Mouse (Mus musculus): ENCODE measurements around the gene Tac4. TPM values are rescaled to one million over a fixed set of nuclear protein-coding genes. Genes with fewer than 3 reads are reported as not detected.

Gene Tac4
- polyA plus RNA-seq, 1 experiment from 2014 or later = 0.14 TPM

DNA sequence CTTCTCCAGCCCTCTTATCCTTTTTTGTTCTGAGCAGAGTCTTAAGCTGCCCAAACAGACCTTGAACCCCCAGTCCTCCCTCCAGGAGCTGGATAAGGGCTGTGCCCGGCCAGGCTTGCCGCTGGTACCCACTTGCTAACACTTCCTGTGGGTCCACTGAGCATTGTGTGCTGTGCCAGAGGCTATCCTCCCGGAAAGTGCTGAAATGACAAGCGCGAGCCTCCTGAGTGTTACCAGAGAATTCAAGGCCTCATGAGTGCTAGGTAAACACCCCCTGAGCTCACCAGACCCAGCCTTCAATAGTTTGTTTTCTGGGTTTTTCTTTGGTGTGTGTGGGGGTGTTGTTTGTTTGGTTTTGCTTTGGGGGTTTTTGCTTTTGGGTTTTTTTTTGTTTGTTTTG is 33.9 kb upstream of the Tac4 start:
- WGBS = 34% methylated on average over 5 of the region's 5 CpGs
- Histone ChIP-seq H3K9me3 (ENCODE audit: control insufficient read depth, low read length) (no peaks in the 10 kb centered on the region), H3K27ac (ENCODE audit: low read depth) (no peak overlapping the region), H3K4me1 (replicated peaks; ENCODE audit: control insufficient read depth, insufficient read depth, low read length) (peaks cover 18% of the 10 kb centered on the region; the same call in 1 of the 2 replicates), H3K4me2 (ENCODE audit: low read length) (no peak overlapping the region), H3K27me3 (replicated peaks; ENCODE audit: control insufficient read depth, insufficient read depth, low read length) (peaks cover 25% of the 10 kb centered on the region), H3K36me3 (ENCODE audit: control insufficient read depth, insufficient read depth, low read length) (no peaks in the 10 kb centered on the region), H3K4me3 (ENCODE audit: low read depth, low read length) (no peak overlapping the region), H3K9ac (ENCODE audit: low read length) (no peak overlapping the region)
- DNase-seq (ENCODE audit: low spot score) (no peak), ATAC-seq (replicated peaks; ENCODE audit: low FRiP score, low TSS enrichment, low read depth) (no peak)

DNA sequence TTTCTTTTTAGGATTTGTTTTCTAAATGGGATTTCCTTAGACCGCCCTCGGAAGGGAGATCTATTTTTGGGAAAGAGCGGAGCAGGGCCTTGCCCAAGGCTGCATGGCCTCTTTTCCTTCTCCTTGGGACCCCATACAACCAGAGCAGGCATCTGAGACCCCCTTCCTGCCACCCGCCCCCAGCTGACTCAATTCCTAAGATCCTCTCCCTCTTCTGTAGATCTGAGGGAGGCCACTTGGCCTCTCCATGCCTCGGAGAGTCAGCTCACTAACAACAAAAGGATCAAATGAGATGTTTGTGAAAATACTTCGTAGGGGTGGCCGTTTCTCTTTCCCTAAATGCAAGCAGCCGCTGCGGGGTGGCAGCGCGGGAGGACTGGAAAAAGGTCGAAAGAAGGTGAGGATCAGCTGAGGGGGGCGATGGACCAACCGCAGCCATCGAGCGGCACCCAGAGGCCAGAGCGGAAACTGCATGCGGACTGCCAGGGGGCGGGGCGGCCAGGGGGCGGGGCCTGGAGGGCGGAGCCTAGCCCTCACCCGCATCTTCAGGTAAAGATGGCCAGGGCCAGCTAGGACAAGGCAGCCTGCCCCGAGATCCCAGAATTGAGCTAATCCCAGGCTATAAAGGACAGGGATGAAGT is 29.5 kb upstream of the Tac4 start:
- H3K36me3 ChIP-seq (ENCODE audit: control insufficient read depth, insufficient read depth, low read length) = no peaks in the 10 kb centered on the region
- no peak overlapping the region for H3K9ac ChIP-seq (ENCODE audit: low read length)
- no peaks in the 10 kb centered on the region for H3K27me3 ChIP-seq (replicated peaks; ENCODE audit: control insufficient read depth, insufficient read depth, low read length)

DNA sequence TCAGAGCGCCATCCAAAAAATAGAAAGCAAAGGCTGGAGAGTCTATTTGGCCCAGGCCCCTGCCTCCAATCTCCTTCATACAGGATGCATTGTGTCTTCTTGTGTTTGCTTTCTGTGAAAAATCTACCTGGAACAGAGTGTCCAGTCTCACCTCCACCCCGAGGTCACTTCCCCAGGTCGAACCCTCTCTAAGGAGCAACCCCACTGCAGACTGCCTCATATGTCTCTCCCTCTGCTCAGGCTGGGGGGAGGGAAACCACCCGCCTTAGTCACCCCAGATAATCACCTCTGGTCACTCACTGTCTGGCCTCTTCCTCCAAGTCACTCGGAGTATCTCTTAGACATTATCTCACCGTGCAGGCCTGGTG is 29.0 kb upstream of the Tac4 start:
- peak; percentile 25; the same call in 1 of the 2 replicates for ATAC-seq (replicated peaks; ENCODE audit: low FRiP score, low TSS enrichment, low read depth)
- H3K4me3 ChIP-seq (ENCODE audit: low read depth, low read length) = no peak overlapping the region
- WGBS = 33% methylated on average over 6 of the region's 6 CpGs

More for the DNA sequence above, 29.5 kb upstream of the Tac4 start:
- Histone ChIP-seq H3K4me1 (replicated peaks; ENCODE audit: control insufficient read depth, insufficient read depth, low read length) (no peaks in the 10 kb centered on the region), H3K4me2 (ENCODE audit: low read length) (peak overlapping the region; percentile 30), H3K9me3 (ENCODE audit: control insufficient read depth, low read length) (no peaks in the 10 kb centered on the region), H3K27ac (ENCODE audit: low read depth) (no peak overlapping the region), H3K4me3 (ENCODE audit: low read depth, low read length) (peak overlapping the region; percentile 4; the same call in 1 of the 2 replicates)
- peak; percentile 69; the same call in 1 of the 2 replicates for ATAC-seq (replicated peaks; ENCODE audit: low FRiP score, low TSS enrichment, low read depth)
- 11% methylated on average over 24 of the region's 24 CpGs for WGBS
- peak; percentile 97 for DNase-seq (ENCODE audit: low spot score)

DNA sequence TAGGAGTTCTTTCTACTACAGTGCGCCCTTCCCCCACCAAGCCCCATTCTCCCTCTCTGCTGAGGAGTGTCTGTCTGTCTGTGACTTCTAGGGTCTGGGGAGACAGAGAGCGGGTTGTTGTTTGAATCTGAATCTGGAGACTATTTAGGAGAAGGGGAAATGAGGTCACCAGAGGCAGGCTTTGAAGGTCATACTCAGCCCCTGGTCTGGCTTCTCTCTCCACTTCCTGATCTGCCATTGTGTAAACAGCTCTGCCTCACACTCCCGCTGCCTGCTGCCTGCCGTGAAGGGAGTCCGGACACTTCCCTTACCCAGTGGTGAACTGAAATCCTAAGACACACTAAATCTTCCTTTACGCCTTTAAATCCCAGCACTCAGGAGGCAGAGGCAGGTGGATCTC is 22.9 kb upstream of the Tac4 start:
- ATAC-seq (replicated peaks; ENCODE audit: low FRiP score, low TSS enrichment, low read depth) (no peak), DNase-seq (ENCODE audit: low spot score) (no peak)
- no peak overlapping the region for H3K27ac ChIP-seq (ENCODE audit: low read depth)
- no peaks in the 10 kb centered on the region for H3K9me3 ChIP-seq (ENCODE audit: control insufficient read depth, low read length)
- H3K4me1 ChIP-seq (replicated peaks; ENCODE audit: control insufficient read depth, insufficient read depth, low read length) = no peaks in the 10 kb centered on the region
- no peak overlapping the region for H3K4me3 ChIP-seq (ENCODE audit: low read depth, low read length)
- H3K36me3 ChIP-seq (ENCODE audit: control insufficient read depth, insufficient read depth, low read length) = no peaks in the 10 kb centered on the region
- 34% methylated on average over 6 of the region's 6 CpGs for WGBS
- H3K27me3 ChIP-seq (replicated peaks; ENCODE audit: control insufficient read depth, insufficient read depth, low read length) = no peaks in the 10 kb centered on the region
- no peak overlapping the region for H3K9ac ChIP-seq (ENCODE audit: low read length)
- H3K4me2 ChIP-seq (ENCODE audit: low read length) = no peak overlapping the region

More for the DNA sequence above, 29.0 kb upstream of the Tac4 start:
- Histone ChIP-seq H3K27me3 (replicated peaks; ENCODE audit: control insufficient read depth, insufficient read depth, low read length) (no peaks in the 10 kb centered on the region), H3K36me3 (ENCODE audit: control insufficient read depth, insufficient read depth, low read length) (no peaks in the 10 kb centered on the region), H3K4me1 (replicated peaks; ENCODE audit: control insufficient read depth, insufficient read depth, low read length) (no peaks in the 10 kb centered on the region), H3K9ac (ENCODE audit: low read length) (no peak overlapping the region), H3K27ac (ENCODE audit: low read depth) (no peak overlapping the region), H3K4me2 (ENCODE audit: low read length) (peak overlapping the region; percentile 30), H3K9me3 (ENCODE audit: control insufficient read depth, low read length) (no peaks in the 10 kb centered on the region)
- DNase-seq (ENCODE audit: low spot score) = no peak

GRCm38 (mm10) chr11:95242653-95243052 is 18.7 kb upstream of the Tac4 start:
- H3K27me3 ChIP-seq (replicated peaks; ENCODE audit: control insufficient read depth, insufficient read depth, low read length) = no peaks in the 10 kb centered on the region
- no peak for ATAC-seq (replicated peaks; ENCODE audit: low FRiP score, low TSS enrichment, low read depth)
- no peak overlapping the region for H3K4me3 ChIP-seq (ENCODE audit: low read depth, low read length)
- H3K9me3 ChIP-seq (ENCODE audit: control insufficient read depth, low read length) = no peaks in the 10 kb centered on the region
- 58% methylated on average over 6 of the region's 6 CpGs for WGBS
- H3K4me2 ChIP-seq (ENCODE audit: low read length) = no peak overlapping the region
- no peaks in the 10 kb centered on the region for H3K4me1 ChIP-seq (replicated peaks; ENCODE audit: control insufficient read depth, insufficient read depth, low read length)
- H3K9ac ChIP-seq (ENCODE audit: low read length) = no peak overlapping the region
- H3K36me3 ChIP-seq (ENCODE audit: control insufficient read depth, insufficient read depth, low read length) = no peaks in the 10 kb centered on the region
- H3K27ac ChIP-seq (ENCODE audit: low read depth) = no peak overlapping the region
- no peak for DNase-seq (ENCODE audit: low spot score)

DNA sequence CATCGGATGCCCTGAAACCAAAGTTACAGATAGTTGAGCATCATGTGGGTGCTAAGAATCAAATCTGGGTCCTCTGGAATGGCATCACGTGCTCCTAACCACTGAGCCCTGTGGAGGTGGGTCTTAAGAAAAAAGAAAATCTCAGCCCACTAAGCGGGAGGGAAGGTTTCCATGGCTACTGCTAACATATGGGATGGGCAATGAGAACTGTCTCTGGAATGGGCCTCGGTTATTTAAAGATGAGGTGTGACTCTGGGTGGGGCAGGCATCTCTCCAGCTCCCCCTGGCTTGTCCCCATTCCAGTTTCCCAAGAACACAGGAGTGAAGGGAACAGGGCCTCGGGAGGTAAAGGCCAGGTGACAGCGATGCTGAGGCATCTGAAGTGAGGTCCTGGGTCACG is 15.9 kb upstream of the Tac4 start:
- WGBS = 61% methylated on average over 7 of the region's 7 CpGs
- Histone ChIP-seq H3K4me3 (ENCODE audit: low read depth, low read length) (no peak overlapping the region), H3K36me3 (ENCODE audit: control insufficient read depth, insufficient read depth, low read length) (no peaks in the 10 kb centered on the region), H3K27me3 (replicated peaks; ENCODE audit: control insufficient read depth, insufficient read depth, low read length) (no peaks in the 10 kb centered on the region), H3K4me2 (ENCODE audit: low read length) (no peak overlapping the region), H3K9me3 (ENCODE audit: control insufficient read depth, low read length) (no peaks in the 10 kb centered on the region), H3K27ac (ENCODE audit: low read depth) (no peak overlapping the region), H3K9ac (ENCODE audit: low read length) (no peak overlapping the region), H3K4me1 (replicated peaks; ENCODE audit: control insufficient read depth, insufficient read depth, low read length) (no peaks in the 10 kb centered on the region)
- no peak for DNase-seq (ENCODE audit: low spot score)
- no peak for ATAC-seq (replicated peaks; ENCODE audit: low FRiP score, low TSS enrichment, low read depth)

DNA sequence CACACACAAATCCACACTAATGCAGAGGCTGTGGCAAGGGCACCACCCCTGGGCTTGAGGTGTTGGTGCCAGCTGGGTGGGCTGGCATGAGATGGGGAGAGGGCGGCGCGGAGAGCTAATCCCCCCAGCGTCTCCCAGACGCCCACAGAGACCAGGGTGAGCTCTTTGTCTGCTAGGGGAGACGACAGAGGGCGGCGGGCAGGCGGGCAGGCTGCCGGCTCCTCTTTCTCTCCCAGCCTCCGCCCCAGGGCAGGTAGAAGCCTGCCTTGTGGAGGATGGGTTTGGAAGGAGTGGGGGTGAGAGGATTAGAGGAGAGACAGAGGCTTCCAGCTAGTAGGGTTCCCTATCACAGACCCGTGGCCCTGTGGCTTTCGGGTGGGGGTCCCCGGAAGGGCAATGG is 14.3 kb upstream of the Tac4 start:
- ATAC-seq (replicated peaks; ENCODE audit: low FRiP score, low TSS enrichment, low read depth) = no peak

DNA sequence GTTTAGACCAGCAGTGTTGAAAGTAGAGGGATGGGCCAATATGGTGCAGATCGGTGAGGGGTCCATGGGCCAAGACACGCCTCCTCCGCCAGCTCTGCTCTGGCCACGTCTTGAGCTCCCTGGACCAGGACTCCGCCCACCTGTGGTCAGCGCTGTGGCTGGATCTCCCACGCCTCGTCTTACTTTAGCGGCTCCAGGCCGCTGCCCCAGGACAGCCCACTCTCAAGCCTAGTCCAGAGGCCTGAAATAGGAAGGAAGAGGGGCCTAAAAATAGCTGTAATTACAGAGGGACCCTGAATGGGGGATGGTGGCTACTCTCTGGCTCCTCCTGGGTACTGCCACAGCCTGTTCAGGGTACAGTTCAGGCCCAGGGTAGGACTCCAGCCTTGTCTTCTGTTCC is 11.2 kb upstream of the Tac4 start:
- Histone ChIP-seq H3K36me3 (ENCODE audit: control insufficient read depth, insufficient read depth, low read length) (no peaks in the 10 kb centered on the region), H3K27ac (ENCODE audit: low read depth) (no peak overlapping the region), H3K9ac (ENCODE audit: low read length) (no peak overlapping the region), H3K4me1 (replicated peaks; ENCODE audit: control insufficient read depth, insufficient read depth, low read length) (no peaks in the 10 kb centered on the region), H3K27me3 (replicated peaks; ENCODE audit: control insufficient read depth, insufficient read depth, low read length) (no peaks in the 10 kb centered on the region), H3K9me3 (ENCODE audit: control insufficient read depth, low read length) (no peaks in the 10 kb centered on the region), H3K4me2 (ENCODE audit: low read length) (no peak overlapping the region), H3K4me3 (ENCODE audit: low read depth, low read length) (no peak overlapping the region)
- DNase-seq (ENCODE audit: low spot score) (no peak), ATAC-seq (replicated peaks; ENCODE audit: low FRiP score, low TSS enrichment, low read depth) (no peak)
- WGBS = 50% methylated on average over 10 of the region's 10 CpGs

More for the DNA sequence above, 14.3 kb upstream of the Tac4 start:
- Histone ChIP-seq H3K4me2 (ENCODE audit: low read length) (no peak overlapping the region), H3K36me3 (ENCODE audit: control insufficient read depth, insufficient read depth, low read length) (no peaks in the 10 kb centered on the region), H3K9ac (ENCODE audit: low read length) (no peak overlapping the region), H3K9me3 (ENCODE audit: control insufficient read depth, low read length) (no peaks in the 10 kb centered on the region), H3K27ac (ENCODE audit: low read depth) (no peak overlapping the region), H3K4me1 (replicated peaks; ENCODE audit: control insufficient read depth, insufficient read depth, low read length) (no peaks in the 10 kb centered on the region), H3K4me3 (ENCODE audit: low read depth, low read length) (no peak overlapping the region), H3K27me3 (replicated peaks; ENCODE audit: control insufficient read depth, insufficient read depth, low read length) (no peaks in the 10 kb centered on the region)
- WGBS = 58% methylated on average over 14 of the region's 14 CpGs
- no peak for DNase-seq (ENCODE audit: low spot score)

GRCm38 (mm10) chr11:95251295-95251694 is 10.0 kb upstream of the Tac4 start:
- H3K27ac ChIP-seq (ENCODE audit: low read depth) = no peak overlapping the region
- H3K27me3 ChIP-seq (replicated peaks; ENCODE audit: control insufficient read depth, insufficient read depth, low read length) = no peaks in the 10 kb centered on the region
- WGBS = 4% methylated on average over 11 of the region's 11 CpGs
- H3K9ac ChIP-seq (ENCODE audit: low read length) = no peak overlapping the region
- ATAC-seq (replicated peaks; ENCODE audit: low FRiP score, low TSS enrichment, low read depth) = no peak
- DNase-seq (ENCODE audit: low spot score) = peak; percentile 89
- H3K4me3 ChIP-seq (ENCODE audit: low read depth, low read length) = no peak overlapping the region
- H3K9me3 ChIP-seq (ENCODE audit: control insufficient read depth, low read length) = no peaks in the 10 kb centered on the region
- no peaks in the 10 kb centered on the region for H3K4me1 ChIP-seq (replicated peaks; ENCODE audit: control insufficient read depth, insufficient read depth, low read length)
- no peaks in the 10 kb centered on the region for H3K36me3 ChIP-seq (ENCODE audit: control insufficient read depth, insufficient read depth, low read length)
- no peak overlapping the region for H3K4me2 ChIP-seq (ENCODE audit: low read length)

Measured in intestine, embryonic 14.5 days (tissue).